In the genomic region with DNA sequence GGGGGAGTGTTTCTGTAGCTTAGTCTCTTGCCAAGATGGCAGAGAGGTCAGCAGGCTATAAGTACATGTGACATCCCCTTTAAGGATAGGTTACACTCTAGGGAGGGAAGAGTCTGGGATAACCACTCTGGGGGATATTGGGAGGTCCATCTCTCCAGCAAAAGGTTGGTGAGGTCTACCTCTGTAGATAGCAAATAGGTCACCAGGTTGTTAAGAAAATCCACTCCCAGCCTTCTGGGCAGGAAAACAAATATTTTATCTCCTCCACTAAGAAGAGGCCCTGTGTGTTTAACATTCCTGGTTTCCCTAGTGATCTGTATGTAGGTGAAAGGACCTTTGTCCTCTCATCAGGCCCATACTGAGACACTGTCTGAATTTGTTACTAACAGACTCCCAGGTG, we compare ENCODE assay signal across 12 mouse cellular contexts. TPM values are rescaled to one million over a fixed set of nuclear protein-coding genes. Genes with fewer than 3 reads are reported as not detected.
DNase-seq lines count a peak whose midpoint lies in the region; ATAC-seq and TF ChIP-seq lines count a peak whose summit lies in the region.
"Had no signal": no experiment of that assay in that cellular context is flagged by ENCODE, and none has a peak within 500 bp of the region (broad histone marks: within the 10 kb centered on the region; RNA-seq: fewer than 3 reads in every experiment).

No protein-coding gene starts in this region.

- DNase-seq in heart, adult 2 months, result no peak
- no peak for DNase-seq in heart, postnatal 14 days
- DNase-seq in liver, embryonic 11.5 days (ENCODE audit: low spot score), result no peak
- DNase-seq in liver, result no peak
- DNase-seq in liver, embryonic 13.5 days, result no peak
- peak; percentile 65 for DNase-seq in yolk sac, embryonic 10.5 days (ENCODE audit: low spot score)
- no peak for DNase-seq in cerebellum, postnatal 25 days
- no peak for DNase-seq in lung, postnatal 25 days (ENCODE audit: low spot score)
- DNase-seq: adrenal gland, adult 8-10 months; cerebellum, adult 9-11 months; left cerebral cortex, postnatal 4 days; thymus, postnatal 14 days had no signal

- TF ChIP-seq EP300 in heart, adult 2 months (IDR thresholded peaks at IDR 0.05; ENCODE audit: insufficient read depth, low read depth, low read length), result no peak

- H3K36me3 ChIP-seq in heart, adult 2 months (ENCODE audit: control insufficient read depth, insufficient read depth, low read length), result no peaks in the 10 kb centered on the region; the same call in 1 of the 2 replicates
- no peaks in the 10 kb centered on the region for H3K36me3 ChIP-seq in liver, embryonic 11.5 days (ENCODE audit: control insufficient read depth, insufficient read depth, low read length)
- H3K36me3 ChIP-seq in liver, embryonic 13.5 days, result no peaks in the 10 kb centered on the region

- no peak overlapping the region for H3K4me2 ChIP-seq in liver, embryonic 11.5 days
- no peak overlapping the region for H3K4me2 ChIP-seq in liver, embryonic 13.5 days

- peaks cover 5% of the 10 kb centered on the region; the same call in 1 of the 2 replicates for H3K4me1 ChIP-seq in heart, adult 2 months (ENCODE audit: control insufficient read depth, insufficient read depth, low read length)
- 0 out of 2 replicates have a peak, but pooled peaks cover 2% of the 10 kb centered on the region for H3K4me1 ChIP-seq in liver, embryonic 11.5 days (replicated peaks; ENCODE audit: control insufficient read depth, insufficient read depth, low read length)
- H3K4me1 ChIP-seq in liver, embryonic 13.5 days (replicated peaks), result no peaks in the 10 kb centered on the region

- peak; percentile 77 for ATAC-seq in liver, embryonic 11.5 days (replicated peaks; ENCODE audit: low FRiP score)
- peak; percentile 80 for ATAC-seq in liver, embryonic 13.5 days (ENCODE audit: low read depth)

- no peaks in the 10 kb centered on the region for H3K79me2 ChIP-seq in heart, adult 2 months (replicated peaks; ENCODE audit: control insufficient read depth, insufficient read depth, low read length)

- H3K4me3 ChIP-seq in heart, adult 2 months, result no peak overlapping the region
- H3K4me3 ChIP-seq in liver, embryonic 11.5 days (ENCODE audit: low read depth, low read length), result no peak overlapping the region
- no peak overlapping the region for H3K4me3 ChIP-seq in liver, embryonic 13.5 days (replicated peaks)

- peak overlapping the region; percentile 55 for H3K27ac ChIP-seq in heart, adult 2 months
- H3K27ac ChIP-seq in liver, embryonic 11.5 days (ENCODE audit: low read depth, low read length), result no peak overlapping the region
- peak overlapping the region; percentile 42; the same call in 1 of the 2 replicates for H3K27ac ChIP-seq in liver, embryonic 13.5 days

- no peak for TF ChIP-seq CTCF in heart, adult 2 months (IDR thresholded peaks at IDR 0.05)

- H3K27me3 ChIP-seq in heart, adult 2 months (ENCODE audit: control insufficient read depth, insufficient read depth, low read length), result no peaks in the 10 kb centered on the region
- H3K27me3 ChIP-seq in liver, embryonic 11.5 days (replicated peaks; ENCODE audit: control insufficient read depth, insufficient read depth, low read length), result no peaks in the 10 kb centered on the region
- H3K27me3 ChIP-seq in liver, embryonic 13.5 days, result no peaks in the 10 kb centered on the region

- H3K9me3 ChIP-seq in liver, embryonic 11.5 days (ENCODE audit: control insufficient read depth, low read length), result no peaks in the 10 kb centered on the region
- H3K9me3 ChIP-seq in liver, embryonic 13.5 days (replicated peaks), result no peaks in the 10 kb centered on the region

- intact Hi-C loops in heart, adult 2 months (cut with DNase I), result no loop called here
- intact Hi-C loops in heart, postnatal 14 days (cut with DNase I), result no loop called here

- no peak overlapping the region for H3K9ac ChIP-seq in heart, adult 2 months (ENCODE audit: low read depth, low read length)
- H3K9ac ChIP-seq in liver, embryonic 11.5 days (ENCODE audit: low read depth, low read length), result no peak overlapping the region
- no peak overlapping the region for H3K9ac ChIP-seq in liver, embryonic 13.5 days

- no peak for TF ChIP-seq POLR2A in heart, adult 2 months (IDR thresholded peaks at IDR 0.05; ENCODE audit: insufficient read depth, low read depth, low read length)

RNA-seq across cellular contexts. Expression of gene Actr3, which starts 46.3 kb away (rescaled TPM):
- 100 to 1,000 TPM; 102 to 118 TPM for total RNA-seq in heart, adult 2 months (2021)
- 33.8 and 69.1 TPM in 2 replicates for polyA plus RNA-seq in heart, adult 2 months (2012; rRNA removed)
- 100 to 1,000 TPM; 150 to 185 TPM for total RNA-seq in heart, postnatal 14 days (2021)
- 245 and 281 TPM in 2 replicates for polyA plus RNA-seq in liver, embryonic 11.5 days (2014; fragmentation: Nextera tagmentation; extraction: Ambion mirVana)
- 142 and 164 TPM in 2 replicates for polyA plus RNA-seq in liver, embryonic 13.5 days (2015; fragmentation: Nextera tagmentation; extraction: Ambion mirVana)
